9 mouse cellular contexts compared by ENCODE assay signal in the genomic region with DNA sequence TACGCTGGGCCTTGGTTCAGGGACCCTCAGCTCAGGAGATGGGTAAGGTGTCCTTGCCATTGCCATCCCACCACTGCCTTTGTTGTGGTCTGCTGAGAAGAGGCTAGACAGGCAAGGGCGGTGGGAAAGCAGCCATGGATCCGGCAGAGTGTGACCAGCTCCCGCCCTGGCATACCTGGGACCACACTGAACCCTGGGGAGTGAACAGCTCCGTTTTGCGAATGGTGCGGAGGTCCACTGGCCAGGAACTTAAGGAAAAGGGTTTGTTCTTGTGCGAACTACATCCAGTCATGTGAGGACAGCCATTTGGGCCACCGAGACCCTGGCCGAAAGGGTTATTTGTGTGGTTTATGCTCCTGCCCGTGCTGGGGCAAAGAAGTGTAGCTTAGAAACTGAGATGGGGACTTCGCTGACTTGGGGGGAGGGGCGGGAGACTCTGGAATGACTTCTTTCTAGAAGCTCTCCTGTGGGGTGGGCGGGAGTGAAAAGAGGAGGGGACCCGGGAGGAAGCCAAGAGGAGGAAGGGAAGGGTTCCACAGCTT.
DNase-seq lines count a peak whose midpoint lies in the region; ATAC-seq and TF ChIP-seq lines count a peak whose summit lies in the region.
"Had no signal": no experiment of that assay in that cellular context is flagged by ENCODE, and none has a peak within 500 bp of the region (broad histone marks: within the 10 kb centered on the region; RNA-seq: fewer than 3 reads in every experiment).

No protein-coding gene starts in this region.

- WGBS in heart, embryonic 10.5 days, result 4% methylated on average over 15 of the region's 15 CpGs
- WGBS in forebrain, embryonic 14.5 days, result 5% methylated on average over 14 of the region's 15 CpGs
- 8% methylated on average over 15 of the region's 15 CpGs for WGBS in limb, embryonic 15.5 days

- no peaks in the 10 kb centered on the region for H3K36me3 ChIP-seq in heart, embryonic 10.5 days
- no peaks in the 10 kb centered on the region for H3K36me3 ChIP-seq in ES-Bruce4 (ENCODE audit: control insufficient read depth, insufficient read depth, low read length, poor library complexity, severe bottlenecking)
- H3K36me3 ChIP-seq in forebrain, embryonic 14.5 days (ENCODE audit: control insufficient read depth, insufficient read depth, low read length), result 0 out of 2 replicates have a peak, but pooled peaks cover 13% of the 10 kb centered on the region
- H3K36me3 ChIP-seq in limb, embryonic 15.5 days, result no peaks in the 10 kb centered on the region

- H3K4me1 ChIP-seq in heart, embryonic 10.5 days, result peaks cover 20% of the 10 kb centered on the region
- no peaks in the 10 kb centered on the region for H3K4me1 ChIP-seq in ES-Bruce4 (ENCODE audit: control insufficient read depth, insufficient read depth, low read length)
- H3K4me1 ChIP-seq in forebrain, embryonic 14.5 days (ENCODE audit: control insufficient read depth, insufficient read depth, low read length), result peaks cover 47% of the 10 kb centered on the region
- peaks cover 26% of the 10 kb centered on the region for H3K4me1 ChIP-seq in limb, embryonic 15.5 days

- no peak overlapping the region for H3K9ac ChIP-seq in ES-Bruce4 (ENCODE audit: low read depth, poor library complexity, severe bottlenecking)
- H3K9ac ChIP-seq in forebrain, embryonic 14.5 days (ENCODE audit: low read length), result peak overlapping the region; percentile 54
- no peak overlapping the region for H3K9ac ChIP-seq in limb, embryonic 15.5 days

- intact Hi-C loops in left cerebral cortex, postnatal 4 days (cut with DNase I), result loop anchor here (10.0 kb wide), 1 partner anchor 165 kb away; no protein-coding TSS in a partner anchor

- H3K27me3 ChIP-seq in heart, embryonic 10.5 days (ENCODE audit: insufficient read depth, poor library complexity, severe bottlenecking), result peaks cover 87% of the 10 kb centered on the region
- peaks cover 13% of the 10 kb centered on the region for H3K27me3 ChIP-seq in ES-Bruce4 (ENCODE audit: control insufficient read depth, insufficient read depth, low read length, poor library complexity, severe bottlenecking)
- H3K27me3 ChIP-seq in forebrain, embryonic 14.5 days (replicated peaks; ENCODE audit: control insufficient read depth, insufficient read depth, low read length), result peaks cover 36% of the 10 kb centered on the region
- H3K27me3 ChIP-seq in limb, embryonic 15.5 days, result peaks cover 78% of the 10 kb centered on the region

- no peak for TF ChIP-seq POLR2A in ES-Bruce4 (IDR thresholded peaks at IDR 0.05; ENCODE audit: insufficient read depth, low read length)

- no peak for ATAC-seq in forebrain, embryonic 14.5 days
- ATAC-seq in limb, embryonic 15.5 days (ENCODE audit: insufficient number of reproducible peaks, low FRiP score, low TSS enrichment, low read depth), result no peak

- no peaks in the 10 kb centered on the region for H3K9me3 ChIP-seq in heart, embryonic 10.5 days
- no peaks in the 10 kb centered on the region for H3K9me3 ChIP-seq in ES-Bruce4 (replicated peaks; ENCODE audit: control insufficient read depth, insufficient read depth, low read length, poor library complexity, severe bottlenecking)
- H3K9me3 ChIP-seq in forebrain, embryonic 14.5 days (replicated peaks; ENCODE audit: control insufficient read depth, low read length), result no peaks in the 10 kb centered on the region
- no peaks in the 10 kb centered on the region for H3K9me3 ChIP-seq in limb, embryonic 15.5 days

- no peak for TF ChIP-seq CTCF in ES-Bruce4 (IDR thresholded peaks at IDR 0.05; ENCODE audit: low read depth, low read length)

- TF ChIP-seq EP300 in ES-Bruce4 (IDR thresholded peaks at IDR 0.05; ENCODE audit: insufficient read depth, low read depth, low read length), result no peak

- H3K4me2 ChIP-seq in forebrain, embryonic 14.5 days (ENCODE audit: low read length), result peak overlapping the region; percentile 59
- peak overlapping the region; percentile 53 for H3K4me2 ChIP-seq in limb, embryonic 15.5 days

- no peak for DNase-seq in heart, embryonic 10.5 days (ENCODE audit: low spot score)
- no peak for DNase-seq in heart, postnatal 4 days
- no peak for DNase-seq in forebrain, embryonic 14.5 days (ENCODE audit: low spot score)
- DNase-seq in cerebellum, postnatal 14 days, result no peak
- DNase-seq in left cerebral cortex, postnatal 4 days, result no peak
- no peak for DNase-seq in testis, postnatal 14 days (ENCODE audit: low spot score)
- DNase-seq: adrenal gland, postnatal 25 days had no signal

- peak overlapping the region; percentile 48 for H3K4me3 ChIP-seq in heart, embryonic 10.5 days
- peak overlapping the region; percentile 34 for H3K4me3 ChIP-seq in ES-Bruce4 (ENCODE audit: low read depth, low read length)
- H3K4me3 ChIP-seq in forebrain, embryonic 14.5 days (ENCODE audit: low read depth, low read length), result peak overlapping the region; percentile 58
- peak overlapping the region; percentile 29 for H3K4me3 ChIP-seq in limb, embryonic 15.5 days

- H3K27ac ChIP-seq in heart, embryonic 10.5 days, result no peak overlapping the region
- no peak overlapping the region for H3K27ac ChIP-seq in ES-Bruce4 (ENCODE audit: insufficient read depth, low read length)
- H3K27ac ChIP-seq in forebrain, embryonic 14.5 days (ENCODE audit: low read depth, low read length), result peak overlapping the region; percentile 83
- H3K27ac ChIP-seq in limb, embryonic 15.5 days, result no peak overlapping the region
